Mouse (Mus musculus) layer of hippocampus, adult 2 months (tissue): Measurements from ENCODE around the gene Gm49027. TPM values are rescaled to one million over a fixed set of nuclear protein-coding genes. Genes with fewer than 3 reads are reported as not detected.

Experiments
- DNase-seq, 2 experiments: peaks; one replicate each; pipeline ENCODE4 v3.0.0; 2022; ENCODE audit warnings: low spot score in 2 of 2
- H3K27ac ChIP-seq: fragments of 200-600 bp; 2 replicates; pipeline ENCODE4 v1.8.1; 2022
- H3K4me3 ChIP-seq: fragments of 200-600 bp; 2 replicates; pipeline ENCODE4 v1.8.1; 2022; ENCODE audit warnings: mild to moderate bottlenecking
- CTCF ChIP-seq: fragments of 200-600 bp; conservative IDR thresholded peaks from 2 replicates; pipeline ENCODE4 v1.8.1; 2022; ENCODE audit warnings: antibody characterized with exemption, mild to moderate bottlenecking, moderate library complexity
- microRNA-seq, 2 experiments: library from miRNA; unstranded; fragments of <30 nt; microRNA quantifications; one replicate each; pipeline ENCODE4 v1.2.0; 2021
- total RNA-seq, 2 experiments: library from RNA; stranded (reverse); gene quantifications; 2 replicates each; pipeline ENCODE4 v1.2.3; 2021

The Gm49027 gene
- total RNA-seq, 2 experiments from 2014 or later = 4.9 to 8.6 TPM

DNA sequence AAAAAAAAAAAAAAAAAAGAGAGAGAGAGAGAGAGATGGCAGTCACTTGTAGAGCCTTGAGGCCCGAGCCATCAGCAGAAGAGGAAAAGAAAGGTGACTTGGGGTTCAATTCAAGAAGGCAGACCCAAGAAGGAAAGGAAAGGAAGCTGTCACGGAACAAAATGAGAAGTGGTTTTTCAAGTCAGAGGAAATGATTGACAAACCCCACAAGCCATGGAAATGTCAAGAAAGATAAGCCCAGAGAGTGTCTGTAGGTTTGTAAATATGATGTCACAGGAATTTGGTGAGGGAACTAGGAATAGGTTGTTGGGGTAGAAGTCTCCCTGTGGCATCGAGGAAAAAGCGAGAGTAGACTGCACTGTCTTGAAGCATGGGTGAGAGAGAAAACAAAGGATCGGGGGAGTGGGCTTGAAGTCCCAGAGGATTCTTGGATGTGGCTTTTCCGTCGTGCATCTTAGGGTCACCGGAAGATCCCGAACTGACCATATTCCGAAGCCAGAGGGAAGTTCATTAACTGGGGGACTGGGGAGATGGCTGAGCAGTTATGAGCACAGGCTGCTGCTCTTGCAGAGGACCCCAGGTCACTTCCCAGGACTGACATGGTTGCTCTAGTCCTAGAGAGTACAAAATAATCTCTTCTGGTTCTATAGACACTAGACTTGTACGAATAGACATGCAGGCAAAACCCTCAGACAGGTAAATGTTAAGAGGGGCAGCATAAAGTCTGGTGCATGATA lies 37.5 kb downstream of the Gm49027 start:
- no peak for DNase-seq
- Histone ChIP-seq H3K27ac (no peak overlapping the region), H3K4me3 (no peak overlapping the region)
- no peak for TF ChIP-seq CTCF

- no peak for DNase-seq
- Histone ChIP-seq H3K27ac (no peak overlapping the region), H3K4me3 (no peak overlapping the region)
- TF ChIP-seq CTCF = no peak
These were observed 51.5 kb downstream of the Gm49027 start for GRCm38 (mm10) chr5:123473817-123474216.

DNA sequence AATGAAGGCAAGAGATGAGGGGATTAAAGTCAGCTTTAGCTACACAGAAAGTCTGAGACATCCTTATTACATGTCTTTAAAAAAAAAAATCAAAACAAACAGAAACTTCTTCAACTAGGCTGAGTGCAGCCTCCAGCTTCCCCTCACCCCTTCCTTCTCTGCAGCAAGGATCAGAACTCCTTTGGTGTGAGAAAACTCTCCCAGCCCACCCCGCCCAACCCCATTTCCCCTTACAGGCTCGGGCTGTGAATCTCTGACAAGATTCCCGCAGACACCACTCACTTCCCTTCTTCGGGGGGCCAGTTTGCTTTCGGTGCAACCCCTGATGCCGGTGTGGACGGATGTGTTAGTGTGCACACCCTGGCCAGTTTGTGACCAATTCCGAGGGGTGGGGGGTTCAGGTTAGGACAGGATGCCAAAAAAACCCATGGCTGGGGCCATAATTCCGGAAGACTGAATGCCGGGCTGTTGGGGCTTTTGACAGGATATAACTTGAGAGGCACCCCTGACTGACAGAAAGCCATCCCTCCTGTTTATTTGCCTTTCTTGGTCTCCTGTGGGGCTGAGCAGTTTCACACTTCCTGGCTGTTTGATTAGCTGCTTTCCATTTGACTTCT lies 54.4 kb downstream of the Gm49027 start:
- DNase-seq = no peak
- no peak overlapping the region for H3K27ac ChIP-seq
- no peak overlapping the region for H3K4me3 ChIP-seq
- no peak for TF ChIP-seq CTCF

- H3K27ac ChIP-seq = no peak overlapping the region
- TF ChIP-seq CTCF = no peak
- no peak overlapping the region for H3K4me3 ChIP-seq
- no peak for DNase-seq
These were observed 60.6 kb downstream of the Gm49027 start for GRCm38 (mm10) chr5:123464638-123465037.

Small RNA genes lying within 50 kb of the gene (microRNA-seq; reads per million reads assigned to microRNA genes)
- 2.2 to 3.8 reads per million in 2 experiments for gene Mir7647

Other genes starting within 250 kb of the Gm49027 start
- gene Bcl7a, start 181.7 kb downstream of the Gm49027 start, total RNA-seq = 10 to 100 TPM; 67.4 to 70.2 TPM
- gene Mlxip, start 130.7 kb downstream of the Gm49027 start, total RNA-seq = 10 to 100 TPM; 17.7 to 18.3 TPM
- gene Lrrc43, start 36.2 kb downstream of the Gm49027 start, total RNA-seq = 1 to 10 TPM in 1 of 2 experiments, under 1 TPM in 1; 0.39 to 1.0 TPM
- gene Il31, start 36.0 kb downstream of the Gm49027 start, total RNA-seq = not detected
- 1 to 10 TPM; 1.2 TPM for gene B3gnt4, start 15.0 kb downstream of the Gm49027 start, total RNA-seq
- gene Diablo, start 1.3 kb downstream of the Gm49027 start, total RNA-seq = 10 to 100 TPM; 33.3 to 35.4 TPM
- 10 to 100 TPM; 87.1 to 87.4 TPM for gene Vps33a, start 47.5 kb upstream of the Gm49027 start, total RNA-seq
- gene Clip1, start 159.1 kb upstream of the Gm49027 start, total RNA-seq = 100 to 1,000 TPM; 136 to 144 TPM
- 10 to 100 TPM; 54.4 to 56.0 TPM for gene Zcchc8, start 195.6 kb upstream of the Gm49027 start, total RNA-seq
- gene Rsrc2, start 223.9 kb upstream of the Gm49027 start, total RNA-seq = 100 to 1,000 TPM in 1 of 2 experiments, 10 to 100 TPM in 1; 93.7 to 109 TPM
- 1 to 10 TPM; 2.2 to 2.8 TPM for gene Kntc1, start 224.2 kb upstream of the Gm49027 start, total RNA-seq